Mouse (Mus musculus) left cerebral cortex, postnatal 36 days (tissue): ENCODE data around the gene Cyp8b1. TPM values are rescaled to one million over a fixed set of nuclear protein-coding genes. Genes with fewer than 3 reads are reported as not detected.

ENCODE experiments used
- total RNA-seq, 2 experiments: library from RNA; stranded (reverse); gene quantifications; 2 replicates each; pipeline ENCODE4 v1.2.3; 2021

The Cyp8b1 gene
- total RNA-seq, 2 experiments from 2014 or later: not detected

Other genes with a start within 250 kb of the Cyp8b1 start
- gene Sec22c, start 210.8 kb downstream of the Cyp8b1 start, total RNA-seq: 10 to 100 TPM; 26.6 to 26.8 TPM
- 10 to 100 TPM; 84.5 to 84.6 TPM for gene Ss18l2, start 206.0 kb downstream of the Cyp8b1 start, total RNA-seq
- 100 to 1,000 TPM in 1 of 2 experiments, 10 to 100 TPM in 1; 73.1 to 147 TPM for gene Nktr, start 197.1 kb downstream of the Cyp8b1 start, total RNA-seq
- 100 to 1,000 TPM; 111 to 112 TPM for gene Zfp651, start 157.0 kb downstream of the Cyp8b1 start, total RNA-seq
- 1 to 10 TPM; 4.9 to 8.8 TPM for gene Klhl40, start 138.7 kb downstream of the Cyp8b1 start, total RNA-seq
- gene Hhatl, start 123.8 kb downstream of the Cyp8b1 start, total RNA-seq: 10 to 100 TPM; 17.2 to 22.2 TPM
- 1 to 10 TPM; 5.5 to 5.9 TPM for gene Ccdc13, start 76.8 kb downstream of the Cyp8b1 start, total RNA-seq
- gene Higd1a, start 57.9 kb downstream of the Cyp8b1 start, total RNA-seq: 10 to 100 TPM; 85.6 to 87.3 TPM
- gene Ackr2, start 17.9 kb downstream of the Cyp8b1 start, total RNA-seq: 1 to 10 TPM; 7.3 to 8.4 TPM
- 1 to 10 TPM; 5.2 to 5.4 TPM for gene Fam198a, start 34.7 kb upstream of the Cyp8b1 start, total RNA-seq
- 10 to 100 TPM; 38.0 to 38.2 TPM for gene Pomgnt2, start 80.8 kb upstream of the Cyp8b1 start, total RNA-seq
- 100 to 1,000 TPM; 108 to 117 TPM for gene Snrk, start 201.0 kb upstream of the Cyp8b1 start, total RNA-seq